Mouse (Mus musculus): ENCODE measurements around the gene Sftpa1. TPM values are rescaled to one million over a fixed set of nuclear protein-coding genes. Genes with fewer than 3 reads are reported as not detected.

Sftpa1 gene
- polyA plus RNA-seq, 2 experiments, result not detected

GRCm38 (mm10) chr14:41151220-41151898 is 19.8 kb downstream of the Sftpa1 start, which contains the start of gene Mbl1:
Gene Mbl1, plus strand, starts transcription at chr14:41151458.
- Histone ChIP-seq H3K36me3 (ENCODE audit: control insufficient read depth, insufficient read depth, low read length) (no peaks in the 10 kb centered on the region), H3K9ac (ENCODE audit: low read depth, low read length, severe bottlenecking) (no peak within 1 kb of the TSS), H3K4me3 (replicated peaks; ENCODE audit: low read length) (no peak within 1 kb of the TSS), H3K9me3 (ENCODE audit: control insufficient read depth, low read length) (no peaks in the 10 kb centered on the region), H3K27ac (replicated peaks; ENCODE audit: low read depth, low read length) (no peak within 1 kb of the TSS), H3K27me3 (ENCODE audit: control insufficient read depth, insufficient read depth, low read length) (no peaks in the 10 kb centered on the region), H3K4me2 (replicated peaks; ENCODE audit: low read depth, low read length, severe bottlenecking) (no peak within 1 kb of the TSS), H3K4me1 (ENCODE audit: control insufficient read depth, insufficient read depth, low read length) (no peaks in the 10 kb centered on the region)
- no peak for TF ChIP-seq POLR2A (IDR thresholded peaks at IDR 0.05; ENCODE audit: borderline replicate concordance, extremely low read depth, insufficient read depth, insufficient read length)
- ATAC-seq (ENCODE audit: low FRiP score, low read depth), result no peak
- 88% methylated on average over 7 of the region's 7 CpGs for WGBS
- no peak for DNase-seq (ENCODE audit: low spot score)

- WGBS, result 88% methylated on average over 4 of the region's 4 CpGs
- Histone ChIP-seq H3K9me3 (ENCODE audit: control insufficient read depth, low read length) (no peaks in the 10 kb centered on the region), H3K36me3 (ENCODE audit: control insufficient read depth, insufficient read depth, low read length) (no peaks in the 10 kb centered on the region), H3K27ac (replicated peaks; ENCODE audit: low read depth, low read length) (no peak overlapping the region), H3K4me3 (replicated peaks; ENCODE audit: low read length) (no peak overlapping the region), H3K27me3 (ENCODE audit: control insufficient read depth, insufficient read depth, low read length) (no peaks in the 10 kb centered on the region), H3K4me1 (ENCODE audit: control insufficient read depth, insufficient read depth, low read length) (no peaks in the 10 kb centered on the region), H3K9ac (ENCODE audit: low read depth, low read length, severe bottlenecking) (no peak overlapping the region), H3K4me2 (replicated peaks; ENCODE audit: low read depth, low read length, severe bottlenecking) (no peak overlapping the region)
- no peak for TF ChIP-seq POLR2A (IDR thresholded peaks at IDR 0.05; ENCODE audit: borderline replicate concordance, extremely low read depth, insufficient read depth, insufficient read length)
- ATAC-seq (ENCODE audit: low FRiP score, low read depth), result no peak
- no peak for DNase-seq (ENCODE audit: low spot score)
Measured at GRCm38 (mm10) chr14:41160076-41160475, 28.5 kb downstream of the Sftpa1 start.

- DNase-seq (ENCODE audit: low spot score), result no peak
- Histone ChIP-seq H3K4me2 (replicated peaks; ENCODE audit: low read depth, low read length, severe bottlenecking) (no peak overlapping the region), H3K27me3 (ENCODE audit: control insufficient read depth, insufficient read depth, low read length) (no peaks in the 10 kb centered on the region), H3K36me3 (ENCODE audit: control insufficient read depth, insufficient read depth, low read length) (no peaks in the 10 kb centered on the region), H3K4me3 (replicated peaks; ENCODE audit: low read length) (no peak overlapping the region), H3K27ac (replicated peaks; ENCODE audit: low read depth, low read length) (no peak overlapping the region), H3K4me1 (ENCODE audit: control insufficient read depth, insufficient read depth, low read length) (no peaks in the 10 kb centered on the region), H3K9me3 (ENCODE audit: control insufficient read depth, low read length) (no peaks in the 10 kb centered on the region), H3K9ac (ENCODE audit: low read depth, low read length, severe bottlenecking) (no peak overlapping the region)
- 38% methylated on average over 1 of the region's 1 CpGs for WGBS
- TF ChIP-seq POLR2A (IDR thresholded peaks at IDR 0.05; ENCODE audit: borderline replicate concordance, extremely low read depth, insufficient read depth, insufficient read length), result no peak
- ATAC-seq (ENCODE audit: low FRiP score, low read depth), result no peak
Measured at GRCm38 (mm10) chr14:41160743-41161142, 29.2 kb downstream of the Sftpa1 start.

GRCm38 (mm10) chr14:41162663-41163062 is 31.1 kb downstream of the Sftpa1 start:
- Histone ChIP-seq H3K27me3 (ENCODE audit: control insufficient read depth, insufficient read depth, low read length) (no peaks in the 10 kb centered on the region), H3K9ac (ENCODE audit: low read depth, low read length, severe bottlenecking) (no peak overlapping the region), H3K4me1 (ENCODE audit: control insufficient read depth, insufficient read depth, low read length) (no peaks in the 10 kb centered on the region), H3K4me2 (replicated peaks; ENCODE audit: low read depth, low read length, severe bottlenecking) (no peak overlapping the region), H3K9me3 (ENCODE audit: control insufficient read depth, low read length) (no peaks in the 10 kb centered on the region), H3K4me3 (replicated peaks; ENCODE audit: low read length) (no peak overlapping the region), H3K27ac (replicated peaks; ENCODE audit: low read depth, low read length) (no peak overlapping the region), H3K36me3 (ENCODE audit: control insufficient read depth, insufficient read depth, low read length) (no peaks in the 10 kb centered on the region)
- WGBS, result 11% methylated on average over 2 of the region's 2 CpGs
- ATAC-seq (ENCODE audit: low FRiP score, low read depth) (no peak), DNase-seq (ENCODE audit: low spot score) (peak; percentile 62)
- TF ChIP-seq POLR2A (IDR thresholded peaks at IDR 0.05; ENCODE audit: borderline replicate concordance, extremely low read depth, insufficient read depth, insufficient read length), result no peak

DNA sequence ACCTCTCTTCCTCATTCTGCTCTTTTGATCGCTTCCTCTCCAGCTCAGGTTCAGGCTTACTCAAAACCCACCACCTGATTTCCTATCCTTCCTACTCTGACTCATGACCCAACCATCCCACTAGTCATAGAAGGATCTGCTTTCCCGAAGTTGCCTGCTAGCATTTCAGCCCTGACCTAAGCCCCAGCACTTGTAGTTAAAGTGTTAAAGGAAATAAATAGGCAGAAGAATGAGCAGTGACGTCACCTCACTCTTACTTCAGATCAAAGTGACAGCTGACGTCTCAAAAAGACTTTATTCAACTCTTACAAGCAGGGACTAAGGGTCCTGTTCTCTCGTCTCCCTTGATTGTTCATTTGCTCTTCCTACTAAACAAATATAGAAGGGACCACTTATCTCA is 35.7 kb downstream of the Sftpa1 start:
- Histone ChIP-seq H3K9ac (ENCODE audit: low read depth, low read length, severe bottlenecking) (no peak overlapping the region), H3K4me3 (replicated peaks; ENCODE audit: low read length) (no peak overlapping the region), H3K36me3 (ENCODE audit: control insufficient read depth, insufficient read depth, low read length) (no peaks in the 10 kb centered on the region), H3K9me3 (ENCODE audit: control insufficient read depth, low read length) (no peaks in the 10 kb centered on the region), H3K27me3 (ENCODE audit: control insufficient read depth, insufficient read depth, low read length) (no peaks in the 10 kb centered on the region), H3K27ac (replicated peaks; ENCODE audit: low read depth, low read length) (no peak overlapping the region), H3K4me1 (ENCODE audit: control insufficient read depth, insufficient read depth, low read length) (no peaks in the 10 kb centered on the region), H3K4me2 (replicated peaks; ENCODE audit: low read depth, low read length, severe bottlenecking) (no peak overlapping the region)
- no peak for DNase-seq (ENCODE audit: low spot score)
- ATAC-seq (ENCODE audit: low FRiP score, low read depth), result no peak
- no peak for TF ChIP-seq POLR2A (IDR thresholded peaks at IDR 0.05; ENCODE audit: borderline replicate concordance, extremely low read depth, insufficient read depth, insufficient read length)
- 50% methylated on average over 5 of the region's 5 CpGs for WGBS

Data from limb, embryonic 14.5 days (tissue).